Mouse (Mus musculus): ENCODE data around the gene Il25.

DNA sequence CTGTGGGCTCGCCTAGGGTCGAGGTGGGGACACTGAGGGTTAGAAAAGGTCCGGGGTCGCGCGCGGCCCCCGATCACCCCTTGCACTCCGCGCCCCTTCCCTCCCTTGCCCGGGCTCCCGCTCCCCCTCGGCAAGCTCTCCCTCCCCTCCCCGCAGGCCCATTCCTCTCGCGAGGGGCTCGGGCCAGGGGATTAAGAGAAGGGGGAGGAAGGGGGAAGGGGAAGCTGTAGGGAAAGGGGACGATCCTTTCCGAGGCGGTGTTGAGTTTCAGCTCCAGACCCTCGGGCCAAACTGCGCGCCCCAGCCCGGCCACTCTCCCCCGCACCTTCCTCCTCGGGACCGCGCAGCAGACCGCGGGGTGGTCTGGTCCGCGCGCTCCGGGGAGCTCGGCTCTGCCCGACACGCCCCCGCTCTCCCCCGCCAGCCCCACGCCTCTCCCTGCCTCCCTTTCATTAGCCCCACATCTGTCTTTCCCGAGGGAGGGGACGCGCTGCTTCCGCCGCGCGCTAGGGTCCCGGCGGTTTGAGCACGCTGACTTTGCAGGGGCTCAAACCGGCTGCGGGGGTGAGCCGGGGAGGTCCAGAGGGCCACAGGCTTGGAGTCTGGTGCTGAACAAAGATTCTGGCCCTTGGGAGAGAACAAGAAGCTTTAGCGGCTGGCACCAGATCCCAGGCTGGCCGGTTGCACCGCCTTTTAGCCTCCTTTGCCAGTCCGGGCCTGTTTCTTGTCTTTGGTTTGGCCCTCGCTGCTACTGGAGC is 5.9 kb upstream of the Il25 start:
- no peak for TF ChIP-seq GATA1 (IDR thresholded peaks at IDR 0.05; ENCODE audit: low read length)
- no peak for TF ChIP-seq TAL1 (IDR thresholded peaks at IDR 0.05; ENCODE audit: low read length)

Data from erythroblast, embryonic 14.5 days (primary cell).